Mouse (Mus musculus) brown adipose tissue, adult 24 weeks (tissue): ENCODE data around the gene Bdh1. TPM values are rescaled to one million over a fixed set of nuclear protein-coding genes. Genes with fewer than 3 reads are reported as not detected.
A peak's percentile ranks its signal among the peaks of the same experiment; 100 is the strongest.

ENCODE experiments used
- H3K27ac ChIP-seq: fragments of 200-500 bp; replicated peaks from 2 replicates; pipeline ENCODE4 v1.5.1; 2012; ENCODE audit warnings: low read depth, mild to moderate bottlenecking, low read length
- H3K4me1 ChIP-seq: fragments of 200-500 bp; 2 replicates; pipeline ENCODE4 v1.6.1; 2012; ENCODE audit warnings: low read length, mixed read lengths; ENCODE audit not compliant: control insufficient read depth, insufficient read depth, insufficient read length
- H3K4me3 ChIP-seq: fragments of 200-500 bp; 2 replicates; pipeline ENCODE4 v1.5.1; 2012; ENCODE audit warnings: low read depth, mild to moderate bottlenecking, low read length, moderate library complexity; ENCODE audit not compliant: insufficient read depth
- polyA plus RNA-seq: library from polyadenylated mRNA; stranded (reverse); fragments of >200 nt; gene quantifications from 2 replicates; pipeline ENCODE4 v1.2.4, GENCODE M21; 2012; ENCODE audit not compliant: missing spikeins, insufficient read depth, insufficient read length

Gene Bdh1
- polyA plus RNA-seq, 1 experiment: not detected

DNA sequence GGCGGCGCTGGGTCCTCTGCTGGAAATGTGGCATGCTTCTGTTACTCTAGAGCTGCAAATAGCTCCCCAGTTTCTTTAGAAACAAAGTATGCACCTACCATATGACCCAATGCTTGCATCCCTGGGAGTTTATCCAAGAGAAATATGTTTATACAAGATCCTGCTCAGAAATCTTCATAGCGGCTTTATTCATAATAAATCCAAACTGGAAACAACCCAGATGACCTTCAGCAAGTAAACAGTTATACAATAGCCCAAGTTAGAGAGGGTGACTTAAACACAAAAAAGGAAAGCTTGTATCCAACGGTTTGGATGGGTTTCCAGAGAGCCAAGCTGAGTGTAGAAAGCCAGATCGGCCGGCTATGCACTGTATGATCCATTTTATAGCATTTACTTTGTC, 22.4 kb downstream of the Bdh1 start:
- H3K27ac ChIP-seq: no peak overlapping the region
- H3K4me1 ChIP-seq: no peaks in the 10 kb centered on the region
- H3K4me3 ChIP-seq: no peak overlapping the region

GRCm38 (mm10) chr16:31446067-31446853, 24.2 kb downstream of the Bdh1 start:
- H3K4me1 ChIP-seq: no peaks in the 10 kb centered on the region
- no peak overlapping the region for H3K27ac ChIP-seq
- H3K4me3 ChIP-seq: no peak overlapping the region

DNA sequence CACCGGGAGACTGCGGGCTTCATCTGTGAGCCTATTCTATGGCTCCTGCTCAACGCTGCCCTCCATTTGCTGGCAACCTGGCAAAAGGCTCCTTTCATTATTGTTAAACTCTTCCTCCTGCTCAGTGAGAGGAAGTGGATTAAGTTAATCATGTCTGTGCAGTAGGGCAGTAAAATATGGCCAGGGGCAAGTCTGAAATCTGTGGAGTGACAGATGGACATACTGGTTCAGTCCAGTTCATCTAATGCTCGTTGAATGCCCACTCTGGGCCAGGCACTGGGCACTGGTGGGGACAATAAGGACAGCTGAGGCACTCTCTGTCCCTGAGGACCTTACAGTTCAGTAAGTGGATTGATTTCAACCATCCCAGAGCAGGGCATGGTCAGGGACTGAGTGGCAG, 27.9 kb downstream of the Bdh1 start:
- no peak overlapping the region for H3K4me3 ChIP-seq
- H3K27ac ChIP-seq: no peak overlapping the region
- H3K4me1 ChIP-seq: no peaks in the 10 kb centered on the region

GRCm38 (mm10) chr16:31451235-31451634, 29.2 kb downstream of the Bdh1 start:
- H3K4me1 ChIP-seq: no peaks in the 10 kb centered on the region
- no peak overlapping the region for H3K4me3 ChIP-seq
- H3K27ac ChIP-seq: no peak overlapping the region

- Histone ChIP-seq H3K4me1 (no peaks in the 10 kb centered on the region), H3K4me3 (no peak overlapping the region), H3K27ac (no peak overlapping the region)
Measured at GRCm38 (mm10) chr16:31452467-31452866, 30.4 kb downstream of the Bdh1 start.

GRCm38 (mm10) chr16:31454013-31454412, 31.9 kb downstream of the Bdh1 start:
- Histone ChIP-seq H3K27ac (no peak overlapping the region), H3K4me1 (no peaks in the 10 kb centered on the region)

DNA sequence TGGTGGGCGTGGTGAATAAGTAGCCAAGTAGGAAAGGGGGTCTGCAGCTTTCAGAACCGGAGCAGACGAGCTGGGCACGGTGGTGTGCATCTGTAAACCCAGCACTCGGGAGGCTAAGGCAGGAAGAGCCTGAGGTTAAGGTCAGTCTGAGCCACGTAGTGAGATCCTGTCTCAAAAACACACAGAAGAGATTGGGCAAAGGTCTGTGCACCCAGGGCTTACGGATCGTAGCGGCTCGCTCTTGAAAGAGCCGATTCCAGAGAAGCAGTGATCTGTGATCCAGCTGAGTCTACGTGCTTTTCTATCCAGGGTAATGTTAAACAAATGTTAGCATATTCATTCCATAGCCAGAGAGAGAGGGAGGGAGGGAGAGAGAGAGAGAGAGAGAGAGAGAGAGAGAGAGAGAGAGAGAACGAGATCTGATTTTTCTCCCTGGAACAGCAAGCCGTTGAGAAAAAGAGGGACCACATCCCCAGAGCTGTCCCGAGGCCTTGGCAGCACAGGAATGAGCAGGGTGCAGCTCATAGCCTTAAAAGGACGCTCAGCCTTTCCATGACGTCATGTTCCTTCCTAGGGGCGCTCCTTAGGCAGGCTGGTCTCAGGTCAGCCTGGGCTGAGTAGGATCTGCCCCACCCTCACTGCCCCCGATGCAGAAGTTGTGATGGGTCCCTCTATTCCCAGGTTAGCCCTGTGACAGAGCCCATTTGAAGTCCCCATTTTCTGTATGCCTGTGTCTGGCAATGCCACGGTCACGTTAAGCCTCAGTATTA, 33.4 kb downstream of the Bdh1 start:
- Histone ChIP-seq H3K4me3 (no peak overlapping the region), H3K4me1 (no peaks in the 10 kb centered on the region), H3K27ac (no peak overlapping the region)

More at GRCm38 (mm10) chr16:31454013-31454412, 31.9 kb downstream of the Bdh1 start:
- H3K4me3 ChIP-seq: no peak overlapping the region

- Histone ChIP-seq H3K27ac (no peak overlapping the region), H3K4me1 (no peaks in the 10 kb centered on the region), H3K4me3 (peak overlapping the region; percentile 37)
Measured at GRCm38 (mm10) chr16:31458229-31458918, 36.3 kb downstream of the Bdh1 start.

DNA sequence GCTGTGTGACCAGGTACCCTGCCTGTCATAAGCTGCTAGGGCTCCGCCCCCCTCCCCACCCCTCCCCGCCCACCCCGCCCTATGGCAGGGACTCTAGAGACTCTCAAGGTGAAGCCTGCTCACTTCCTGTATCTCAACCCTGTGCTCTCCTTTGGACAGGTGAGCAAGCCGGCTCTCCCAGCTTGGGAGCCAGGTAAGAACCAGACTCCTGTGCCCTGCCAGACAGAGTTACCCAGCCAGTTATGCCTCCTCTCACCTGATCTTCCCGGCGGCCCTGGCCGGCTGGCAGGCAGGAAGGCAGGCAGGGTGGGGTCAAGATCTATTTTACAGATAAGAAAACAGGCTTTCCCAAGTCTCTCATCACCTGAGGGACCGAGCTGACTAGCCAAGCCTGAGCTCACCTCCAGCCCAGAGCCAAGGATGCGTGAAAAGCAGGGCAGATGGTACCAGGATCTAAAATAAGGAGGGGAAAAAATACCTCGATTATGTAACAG, 37.9 kb downstream of the Bdh1 start:
- H3K27ac ChIP-seq: no peak overlapping the region
- no peak overlapping the region for H3K4me3 ChIP-seq
- H3K4me1 ChIP-seq: no peaks in the 10 kb centered on the region

DNA sequence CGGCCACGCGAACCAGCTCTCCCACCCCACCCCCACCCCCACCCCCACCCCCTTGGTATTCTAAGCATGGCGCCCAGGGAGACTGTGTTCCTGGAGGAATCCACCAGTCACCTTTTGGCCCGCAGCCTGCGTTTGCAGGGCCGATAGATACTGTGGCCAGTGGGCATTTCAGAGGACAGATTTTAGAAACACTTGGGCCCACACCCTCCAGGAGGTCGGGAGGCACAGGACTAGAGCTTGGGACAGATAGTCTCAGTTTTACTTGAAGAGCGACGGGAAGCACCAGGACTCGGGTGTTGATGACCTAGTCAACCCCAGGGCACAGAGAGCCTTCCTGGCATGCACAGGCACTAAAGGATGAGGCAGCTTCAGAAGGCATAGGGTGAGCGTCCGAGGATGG, 38.4 kb downstream of the Bdh1 start:
- Histone ChIP-seq H3K4me3 (no peak overlapping the region), H3K27ac (no peak overlapping the region), H3K4me1 (no peaks in the 10 kb centered on the region)

GRCm38 (mm10) chr16:31461046-31461445, 39.0 kb downstream of the Bdh1 start:
- Histone ChIP-seq H3K27ac (no peak overlapping the region), H3K4me3 (no peak overlapping the region), H3K4me1 (no peaks in the 10 kb centered on the region)

- H3K4me3 ChIP-seq: no peak overlapping the region
- H3K4me1 ChIP-seq: no peaks in the 10 kb centered on the region; the same call in 1 of the 2 replicates
- H3K27ac ChIP-seq: no peak overlapping the region
Measured at GRCm38 (mm10) chr16:31462113-31462687, 40.1 kb downstream of the Bdh1 start.

DNA sequence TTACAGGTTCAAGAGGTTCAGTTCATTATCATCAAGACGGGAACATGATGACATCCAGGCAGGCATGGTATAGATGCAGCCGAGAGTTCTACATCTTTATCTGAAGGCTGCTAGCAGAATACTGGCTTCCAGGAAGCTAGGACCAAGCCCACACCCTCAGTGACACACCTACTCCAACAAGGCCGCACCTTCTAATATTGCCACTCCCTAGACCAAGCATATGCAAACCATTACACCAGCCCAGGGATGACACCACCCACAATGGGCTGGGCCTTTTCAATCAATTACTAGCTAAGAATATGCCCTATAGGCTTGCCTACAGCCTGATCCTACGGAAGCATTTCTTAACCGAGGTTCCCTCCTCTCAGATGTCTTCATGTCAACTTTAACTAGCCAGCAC, 42.9 kb downstream of the Bdh1 start:
- H3K27ac ChIP-seq: no peak overlapping the region
- no peaks in the 10 kb centered on the region; the same call in 1 of the 2 replicates for H3K4me1 ChIP-seq
- H3K4me3 ChIP-seq: no peak overlapping the region

GRCm38 (mm10) chr16:31465630-31466029, 43.5 kb downstream of the Bdh1 start:
- Histone ChIP-seq H3K4me1 (no peaks in the 10 kb centered on the region; the same call in 1 of the 2 replicates), H3K27ac (no peak overlapping the region), H3K4me3 (no peak overlapping the region)

- Histone ChIP-seq H3K27ac (peak overlapping the region; percentile 41), H3K4me1 (no peaks in the 10 kb centered on the region; the same call in 1 of the 2 replicates), H3K4me3 (no peak overlapping the region)
Measured at GRCm38 (mm10) chr16:31466106-31466505, 44.0 kb downstream of the Bdh1 start.
